Mouse (Mus musculus) Patski (cell line): Measurements from ENCODE around the gene Olfr520. TPM values are rescaled to one million over a fixed set of nuclear protein-coding genes. Genes with fewer than 3 reads are reported as not detected.
"Not testable (repeated sequence)": the region's sequence is repeated elsewhere in the genome, so short reads cannot be mapped to it uniquely, and the experiment has no call there.

Source experiments
- ATAC-seq: fragments of 100-300 bp; one replicate; pipeline ENCODE4 v1.8.0; 2021
- CTCF ChIA-PET: fragments of 350-600 bp; sonication (Branson Sonifier 250); formaldehyde crosslinking; loops from one replicate; lab custom pipeline; 2022; ENCODE audit warnings: inconsistent platforms; lab: Charles Lee
- POLR2A ChIA-PET: fragments of 350-600 bp; sonication (Branson Sonifier 250); formaldehyde crosslinking; loops from one replicate; lab custom pipeline; 2022; ENCODE audit warnings: antibody characterized with exemption, inconsistent platforms; lab: Charles Lee
- DNase-seq: peaks from one replicate; pipeline ENCODE4 v3.0.0-alpha.2; 2011; ENCODE audit warnings: low read depth, low spot score
- H3K27me3 ChIP-seq: fragments of 371-371 bp; one replicate; pipeline ENCODE4 v1.5.1; 2021
- CTCF ChIP-seq: fragments of 100-300 bp; IDR thresholded peaks from one replicate; pipeline ENCODE4 v1.5.1; 2021
- in situ Hi-C: fragments of 300-500 bp; cut with MboI; formaldehyde crosslinking; loops from 3 replicates; pipeline ENCODE4 v1.11.1; 2018; ENCODE audit warnings: low pct_unique_long_range_greater_than_20kb, mixed read lengths
- polyA plus RNA-seq: library from polyadenylated mRNA; unstranded; gene quantifications from one replicate; pipeline ENCODE4 v1.2.3, GENCODE M21; 2021

The Olfr520 gene
- polyA plus RNA-seq = not detected

- no peak for TF ChIP-seq CTCF
- ATAC-seq (no peak), DNase-seq (no peak)
- H3K27me3 ChIP-seq = no peaks in the 10 kb centered on the region
- in situ Hi-C loops = no loop called here
- CTCF ChIA-PET = no interaction called here
- POLR2A ChIA-PET = no interaction called here
Measured at GRCm38 (mm10) chr7:99729973-99730372, at the start of gene Olfr520. Gene Olfr520, plus strand, starts transcription at chr7:99730273.

- in situ Hi-C loops = no loop called here
- ATAC-seq = no peak
- peaks cover 52% of the 10 kb centered on the region for H3K27me3 ChIP-seq
- no peak for DNase-seq
- no peak for TF ChIP-seq CTCF
- ChIA-PET CTCF (no interaction called here), POLR2A (no interaction called here)
Measured at GRCm38 (mm10) chr7:99680771-99681170, 49.3 kb upstream of the Olfr520 start.

GRCm38 (mm10) chr7:99684086-99684485 lies 46.0 kb upstream of the Olfr520 start:
- DNase-seq (no peak), ATAC-seq (no peak)
- H3K27me3 ChIP-seq = peaks cover 60% of the 10 kb centered on the region
- no peak for TF ChIP-seq CTCF
- in situ Hi-C loops = no loop called here
- ChIA-PET CTCF (no interaction called here), POLR2A (no interaction called here)

GRCm38 (mm10) chr7:99690819-99691218 lies 39.3 kb upstream of the Olfr520 start:
- POLR2A ChIA-PET = no interaction called here
- CTCF ChIA-PET = interaction anchor here (2.1 kb wide), 1 partner anchor 9 kb away, joined by 4 read pairs; no protein-coding TSS in a partner anchor
- TF ChIP-seq CTCF = no peak
- ATAC-seq (no peak), DNase-seq (no peak)
- in situ Hi-C loops = no loop called here
- H3K27me3 ChIP-seq = peaks cover 70% of the 10 kb centered on the region

- in situ Hi-C loops = no loop called here
- TF ChIP-seq CTCF = no peak
- DNase-seq (no peak), ATAC-seq (no peak)
- POLR2A ChIA-PET = no interaction called here
- CTCF ChIA-PET = no interaction called here
- H3K27me3 ChIP-seq = peaks cover 64% of the 10 kb centered on the region
Measured at GRCm38 (mm10) chr7:99692396-99692795, 37.7 kb upstream of the Olfr520 start.

- in situ Hi-C loops = no loop called here
- ChIA-PET POLR2A (no interaction called here), CTCF (no interaction called here)
- no peak for TF ChIP-seq CTCF
- ATAC-seq = no peak
- no peak for DNase-seq
- H3K27me3 ChIP-seq = peaks cover 63% of the 10 kb centered on the region
Measured at GRCm38 (mm10) chr7:99693387-99693786, 36.7 kb upstream of the Olfr520 start.

- in situ Hi-C loops = no loop called here
- no peak for ATAC-seq
- POLR2A ChIA-PET = no interaction called here
- CTCF ChIA-PET = no interaction called here
- no peak for TF ChIP-seq CTCF
- no peak for DNase-seq
- peaks cover 57% of the 10 kb centered on the region for H3K27me3 ChIP-seq
Measured at GRCm38 (mm10) chr7:99693976-99694375, 36.1 kb upstream of the Olfr520 start.

- peaks cover 53% of the 10 kb centered on the region for H3K27me3 ChIP-seq
- in situ Hi-C loops, DNase-seq, POLR2A ChIA-PET, CTCF ChIA-PET, ATAC-seq: not testable (repeated sequence)
Measured at GRCm38 (mm10) chr7:99694424-99694823, 35.6 kb upstream of the Olfr520 start.

GRCm38 (mm10) chr7:99695471-99696057 lies 34.5 kb upstream of the Olfr520 start:
- no peak for TF ChIP-seq CTCF
- POLR2A ChIA-PET = no interaction called here
- CTCF ChIA-PET = no interaction called here
- H3K27me3 ChIP-seq = peaks cover 42% of the 10 kb centered on the region
- DNase-seq (no peak), ATAC-seq (no peak)
- in situ Hi-C loops = no loop called here

GRCm38 (mm10) chr7:99698576-99698975 lies 31.5 kb upstream of the Olfr520 start:
- no peak for TF ChIP-seq CTCF
- POLR2A ChIA-PET = no interaction called here
- in situ Hi-C loops = no loop called here
- ATAC-seq = no peak
- H3K27me3 ChIP-seq = peaks cover 28% of the 10 kb centered on the region
- DNase-seq = no peak
- CTCF ChIA-PET = interaction anchor here (0.9 kb wide), 1 partner anchor 8 kb away, joined by 3 read pairs; no protein-coding TSS in a partner anchor

- ATAC-seq (no peak), DNase-seq (no peak)
- in situ Hi-C loops = no loop called here
- ChIA-PET CTCF (no interaction called here), POLR2A (no interaction called here)
- no peak for TF ChIP-seq CTCF
- peaks cover 23% of the 10 kb centered on the region for H3K27me3 ChIP-seq
Measured at GRCm38 (mm10) chr7:99699106-99699505, 31.0 kb upstream of the Olfr520 start.

- POLR2A ChIA-PET = no interaction called here
- CTCF ChIA-PET = no interaction called here
- in situ Hi-C loops = no loop called here
- no peak for DNase-seq
- TF ChIP-seq CTCF = no peak
- H3K27me3 ChIP-seq = peaks cover 21% of the 10 kb centered on the region
- ATAC-seq = no peak
Measured at GRCm38 (mm10) chr7:99699709-99700151, 30.3 kb upstream of the Olfr520 start.
